Mouse (Mus musculus) heart, adult 2 months (tissue): ENCODE data around the gene Armc5.

Source experiments
- CTCF ChIP-seq: fragments of 200-600 bp; IDR thresholded peaks from 2 replicates; pipeline ENCODE4 v1.8.1; 2022; ENCODE audit warnings: antibody characterized with exemption, mild to moderate bottlenecking, moderate library complexity
- EP300 ChIP-seq: fragments of 200-500 bp; IDR thresholded peaks from 2 replicates; pipeline ENCODE4 v1.6.1; 2011; ENCODE audit warnings: low read depth, low read length, control low read depth; ENCODE audit not compliant: insufficient read depth
- POLR2A ChIP-seq: fragments of 200-500 bp; IDR thresholded peaks from 2 replicates; pipeline ENCODE4 v1.6.1; 2011; ENCODE audit warnings: mild to moderate bottlenecking, low read depth, low read length, control low read depth; ENCODE audit not compliant: insufficient read depth

GRCm38 (mm10) chr7:128245547-128245946 lies 8.4 kb downstream of the Armc5 start:
- TF ChIP-seq EP300 (no peak), CTCF (no peak), POLR2A (no peak)
